In the genomic region with DNA sequence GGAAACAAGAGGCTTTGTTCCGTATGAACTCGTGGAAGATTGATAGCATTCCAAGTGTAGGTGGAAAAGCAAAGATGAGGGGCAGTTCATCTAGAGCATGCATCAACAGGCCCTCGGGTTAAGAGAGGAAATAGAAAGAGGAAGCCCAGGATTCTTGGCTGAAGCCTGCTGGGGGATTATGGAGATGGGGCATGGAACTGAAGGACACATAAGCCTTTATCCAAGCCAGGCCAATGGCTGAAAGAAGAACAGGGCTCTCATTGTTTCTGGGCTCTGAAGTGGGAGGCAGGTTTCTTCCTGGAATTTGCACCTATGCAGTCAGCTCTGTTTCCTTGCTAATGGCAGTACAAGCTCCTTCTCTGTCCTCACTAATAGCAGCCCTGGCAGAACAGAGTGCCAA, we compare ENCODE assay signal across 21 mouse cellular contexts.
DNase-seq lines count a peak whose midpoint lies in the region; ATAC-seq and TF ChIP-seq lines count a peak whose summit lies in the region.
"Had no signal": no experiment of that assay in that cellular context is flagged by ENCODE, and none has a peak within 500 bp of the region (broad histone marks: within the 10 kb centered on the region; RNA-seq: fewer than 3 reads in every experiment).

No protein-coding gene starts in this region.

- no peaks in the 10 kb centered on the region for H3K36me3 ChIP-seq in kidney, embryonic 15.5 days
- H3K36me3 ChIP-seq in kidney, adult 2 months (ENCODE audit: control insufficient read depth, insufficient read depth, low read length): no peaks in the 10 kb centered on the region
- H3K36me3 ChIP-seq in lung, embryonic 16.5 days (ENCODE audit: control insufficient read depth, insufficient read depth, low read length): no peaks in the 10 kb centered on the region
- H3K36me3 ChIP-seq in midbrain, embryonic 16.5 days (ENCODE audit: control insufficient read depth, insufficient read depth, low read length): no peaks in the 10 kb centered on the region
- H3K36me3 ChIP-seq: forebrain, embryonic 12.5 days; heart, embryonic 15.5 days; hindbrain, embryonic 13.5 days had no signal

- no peak overlapping the region for H3K9ac ChIP-seq in kidney, embryonic 15.5 days
- no peak overlapping the region for H3K9ac ChIP-seq in lung, embryonic 16.5 days (ENCODE audit: low read length)
- H3K9ac ChIP-seq in midbrain, embryonic 16.5 days (ENCODE audit: low read depth, low read length): no peak overlapping the region
- H3K9ac ChIP-seq: forebrain, embryonic 12.5 days; heart, embryonic 15.5 days; hindbrain, embryonic 13.5 days had no signal

- no peak overlapping the region for H3K4me2 ChIP-seq in kidney, embryonic 15.5 days
- no peak overlapping the region for H3K4me2 ChIP-seq in lung, embryonic 16.5 days (ENCODE audit: low read depth, low read length)
- H3K4me2 ChIP-seq in midbrain, embryonic 16.5 days (ENCODE audit: low read length): no peak overlapping the region
- H3K4me2 ChIP-seq: forebrain, embryonic 12.5 days; heart, embryonic 11.5 days; heart, embryonic 15.5 days; hindbrain, embryonic 13.5 days had no signal

- peaks cover 7% of the 10 kb centered on the region for H3K4me1 ChIP-seq in kidney, embryonic 15.5 days
- H3K4me1 ChIP-seq in kidney, adult 2 months (ENCODE audit: control insufficient read depth, insufficient read depth, low read length): no peaks in the 10 kb centered on the region
- H3K4me1 ChIP-seq in lung, embryonic 16.5 days (replicated peaks; ENCODE audit: control insufficient read depth, insufficient read depth, low read length): no peaks in the 10 kb centered on the region
- H3K4me1 ChIP-seq in midbrain, embryonic 16.5 days (ENCODE audit: control insufficient read depth, insufficient read depth, low read length): no peaks in the 10 kb centered on the region
- H3K4me1 ChIP-seq: heart, embryonic 15.5 days had no signal

- TF ChIP-seq POLR2A in kidney, adult 2 months (IDR thresholded peaks at IDR 0.05; ENCODE audit: low read depth, low read length): no peak

- H3K9me3 ChIP-seq in kidney, embryonic 15.5 days (replicated peaks): no peaks in the 10 kb centered on the region
- no peaks in the 10 kb centered on the region for H3K9me3 ChIP-seq in lung, embryonic 16.5 days (ENCODE audit: control insufficient read depth, low read length)
- no peaks in the 10 kb centered on the region for H3K9me3 ChIP-seq in midbrain, embryonic 16.5 days (replicated peaks; ENCODE audit: control insufficient read depth, low read length, poor library complexity, severe bottlenecking)
- H3K9me3 ChIP-seq: forebrain, embryonic 12.5 days; heart, embryonic 15.5 days; hindbrain, embryonic 13.5 days had no signal

- H3K27me3 ChIP-seq in kidney, embryonic 15.5 days: 0 out of 2 replicates have a peak, but pooled peaks cover 5% of the 10 kb centered on the region
- H3K27me3 ChIP-seq in kidney, adult 2 months (replicated peaks; ENCODE audit: control insufficient read depth, insufficient read depth, low read length): peaks cover 3% of the 10 kb centered on the region; the same call in 1 of the 2 replicates
- no peaks in the 10 kb centered on the region for H3K27me3 ChIP-seq in lung, embryonic 16.5 days (ENCODE audit: control insufficient read depth, insufficient read depth, low read depth, low read length)
- H3K27me3 ChIP-seq in midbrain, embryonic 16.5 days (ENCODE audit: control insufficient read depth, insufficient read depth, low read depth, low read length): no peaks in the 10 kb centered on the region
- H3K27me3 ChIP-seq: forebrain, embryonic 12.5 days; heart, embryonic 15.5 days had no signal

- no peak for ATAC-seq in kidney, embryonic 15.5 days (replicated peaks; ENCODE audit: low FRiP score)
- ATAC-seq in lung, embryonic 16.5 days (ENCODE audit: low read depth): peak; percentile 12; the same call in 1 of the 2 replicates
- ATAC-seq in midbrain, embryonic 16.5 days: no peak
- ATAC-seq: forebrain, embryonic 16.5 days; hindbrain, postnatal 0 days had no signal

- H3K27ac ChIP-seq in kidney, embryonic 15.5 days: peak overlapping the region; percentile 10; the same call in 1 of the 2 replicates
- H3K27ac ChIP-seq in kidney, adult 2 months (ENCODE audit: insufficient read depth, low read depth, low read length): no peak overlapping the region
- H3K27ac ChIP-seq in lung, embryonic 16.5 days (ENCODE audit: low read length): no peak overlapping the region
- H3K27ac ChIP-seq in midbrain, embryonic 16.5 days (ENCODE audit: low read length): no peak overlapping the region
- H3K27ac ChIP-seq: forebrain, embryonic 12.5 days; heart, embryonic 15.5 days; hindbrain, embryonic 13.5 days; hindbrain, postnatal 0 days had no signal

- 52% methylated on average over 3 of the region's 3 CpGs for WGBS in kidney, embryonic 15.5 days
- WGBS in kidney, adult 2 months: 74% methylated on average over 3 of the region's 3 CpGs
- 31% methylated on average over 3 of the region's 3 CpGs for WGBS in lung, embryonic 16.5 days
- 65% methylated on average over 3 of the region's 3 CpGs for WGBS in midbrain, embryonic 16.5 days

- H3K4me3 ChIP-seq in kidney, embryonic 15.5 days (replicated peaks): no peak overlapping the region
- no peak overlapping the region for H3K4me3 ChIP-seq in kidney, adult 2 months (ENCODE audit: insufficient read depth, low read depth, low read length)
- no peak overlapping the region for H3K4me3 ChIP-seq in lung, embryonic 16.5 days (ENCODE audit: low read length)
- H3K4me3 ChIP-seq in midbrain, embryonic 16.5 days (ENCODE audit: low read depth, low read length): no peak overlapping the region
- H3K4me3 ChIP-seq: forebrain, embryonic 12.5 days; heart, embryonic 15.5 days; hindbrain, embryonic 13.5 days had no signal

- DNase-seq in kidney, adult 2 months: no peak
- DNase-seq in lung, postnatal 14 days: no peak
- DNase-seq in gonadal fat pad, adult 2 months (ENCODE audit: low read depth): peak; percentile 83
- DNase-seq in testis, postnatal 10 days (ENCODE audit: low spot score): no peak
- DNase-seq: adrenal gland, adult 2 months; adrenal gland, postnatal 25 days; cerebellum, adult 18-20 months; cerebellum, adult 9-11 months; cerebellum, postnatal 36 days; gastrocnemius, postnatal 14 days; heart, adult 11 months; heart, postnatal 14 days had no signal

- no peak for TF ChIP-seq CTCF in kidney, adult 2 months (conservative IDR thresholded peaks at IDR 0.05; ENCODE audit: insufficient read depth, insufficient read length, low read depth, low read length)
